Mouse (Mus musculus) thymus, adult 2 months (tissue): ENCODE measurements around the gene Ttc39b.

Source experiments
- CTCF ChIP-seq: fragments of 200-500 bp; IDR thresholded peaks from 2 replicates; pipeline ENCODE4 v1.5.1; 2012; ENCODE audit warnings: mild to moderate bottlenecking, control low read depth, low read length, moderate library complexity, borderline replicate concordance; ENCODE audit not compliant: control insufficient read depth, poor library complexity, insufficient read depth; ENCODE audit errors: extremely low read depth
- POLR2A ChIP-seq: fragments of 200-500 bp; IDR thresholded peaks from 2 replicates; pipeline ENCODE4 v1.6.1; 2012; ENCODE audit warnings: mild to moderate bottlenecking, low read length, control low read depth, moderate library complexity; ENCODE audit not compliant: control insufficient read depth, poor library complexity, insufficient read depth; ENCODE audit errors: extremely low read depth

DNA sequence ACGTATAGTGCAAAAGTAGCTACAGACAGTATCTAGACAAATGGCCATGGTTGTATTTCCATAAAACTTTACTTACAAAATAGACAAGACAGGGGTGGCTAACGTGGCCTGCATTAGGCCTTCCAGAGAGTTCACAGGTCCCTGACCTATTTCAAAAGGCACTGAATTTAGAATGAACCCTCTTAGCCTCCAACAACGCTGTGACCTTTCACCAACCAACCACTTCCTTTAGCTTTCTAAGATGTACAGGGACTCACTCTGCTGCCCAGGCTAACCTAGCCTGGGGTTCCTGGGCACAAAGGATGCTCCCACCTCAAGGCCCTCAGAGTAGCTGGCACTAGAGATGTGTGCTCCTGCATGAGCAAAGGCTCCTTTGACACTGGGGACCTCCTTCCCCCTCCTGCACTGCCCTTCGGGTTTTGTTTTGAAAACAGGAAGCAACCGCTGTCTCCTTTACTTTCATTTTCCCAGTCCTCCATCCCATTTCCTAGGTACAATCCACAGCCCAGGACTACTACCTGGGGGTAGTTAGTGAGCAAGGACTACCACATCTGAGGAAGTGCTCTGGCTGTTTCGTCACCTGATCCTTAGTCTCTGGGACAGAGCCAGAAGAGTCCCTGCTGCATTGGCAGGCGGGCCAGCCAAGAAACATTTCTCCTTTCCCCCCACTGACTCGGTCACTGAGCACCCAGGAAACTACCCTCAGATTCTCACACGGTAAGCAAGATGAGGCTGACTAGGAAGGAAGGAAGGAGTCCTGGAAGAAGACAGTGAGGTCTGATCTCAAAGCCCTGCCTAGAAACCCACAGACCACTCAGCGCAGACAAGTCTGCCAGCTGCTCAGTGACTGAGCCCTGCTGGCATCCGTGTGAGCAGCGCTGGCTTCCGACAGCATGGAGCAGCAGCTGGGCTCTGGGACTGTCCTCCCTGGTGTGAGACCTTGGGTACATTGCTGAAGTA, 8.9 kb downstream of the Ttc39b start:
- TF ChIP-seq CTCF (no peak), POLR2A (no peak)
